Mouse (Mus musculus) olfactory bulb, adult 2 months (tissue): Measurements from ENCODE around the gene Tpst1.

Source experiments
- CTCF ChIP-seq: fragments of 200-500 bp; IDR thresholded peaks from 2 replicates; pipeline ENCODE4 v1.5.1; 2012; ENCODE audit warnings: low read depth, mild to moderate bottlenecking, low read length, moderate library complexity; ENCODE audit not compliant: insufficient read depth
- POLR2A ChIP-seq: fragments of 200-500 bp; IDR thresholded peaks from 2 replicates; pipeline ENCODE4 v1.6.1; 2012; ENCODE audit warnings: mild to moderate bottlenecking, low read depth, low read length, moderate library complexity; ENCODE audit not compliant: insufficient read depth

GRCm38 (mm10) chr5:130082431-130082830 lies 9.3 kb downstream of the Tpst1 start:
- TF ChIP-seq CTCF, result no peak
- TF ChIP-seq POLR2A, result no peak
